Mouse (Mus musculus): ENCODE data around the gene Gm609. TPM values are rescaled to one million over a fixed set of nuclear protein-coding genes. Genes with fewer than 3 reads are reported as not detected.

Gene Gm609
- polyA plus RNA-seq, 1 experiment from 2014 or later = not detected

DNA sequence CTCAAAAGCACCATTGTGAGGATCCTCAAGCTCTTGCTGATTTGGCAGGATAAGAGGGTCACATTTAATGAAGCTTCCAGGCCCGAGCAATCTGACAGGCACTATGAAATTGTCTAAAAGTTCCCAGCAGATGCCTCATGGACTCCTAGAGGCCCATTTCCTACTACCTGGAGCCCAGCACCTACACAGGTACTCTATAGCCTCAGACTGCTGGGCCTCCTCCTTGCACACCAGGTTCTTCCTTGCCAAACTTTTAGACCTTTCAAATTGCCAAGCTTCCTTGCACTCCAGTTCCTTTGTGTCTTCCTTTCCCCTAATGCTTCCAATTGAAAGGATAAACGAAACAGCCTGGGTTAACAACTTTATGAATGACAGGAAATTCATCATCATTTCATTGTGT is 89.8 kb downstream of the Gm609 start:
- H3K4me2 ChIP-seq (ENCODE audit: low read length) = no peak overlapping the region
- H3K9ac ChIP-seq (ENCODE audit: low read length) = no peak overlapping the region
- H3K4me3 ChIP-seq (ENCODE audit: low read depth, low read length) = no peak overlapping the region
- DNase-seq (ENCODE audit: low spot score) (no peak), ATAC-seq (no peak)
- H3K27me3 ChIP-seq (replicated peaks; ENCODE audit: control insufficient read depth, insufficient read depth, low read length) = no peaks in the 10 kb centered on the region
- no peaks in the 10 kb centered on the region for H3K36me3 ChIP-seq (ENCODE audit: control insufficient read depth, insufficient read depth, low read length)
- 72% methylated on average over 2 of the region's 2 CpGs for WGBS
- no peaks in the 10 kb centered on the region for H3K4me1 ChIP-seq (ENCODE audit: control insufficient read depth, insufficient read depth, low read length)
- H3K9me3 ChIP-seq (replicated peaks; ENCODE audit: control insufficient read depth, low read length) = no peaks in the 10 kb centered on the region
- no peak overlapping the region for H3K27ac ChIP-seq (ENCODE audit: low read depth, low read length)

- Histone ChIP-seq H3K27me3 (replicated peaks; ENCODE audit: control insufficient read depth, insufficient read depth, low read length) (no peaks in the 10 kb centered on the region), H3K4me2 (ENCODE audit: low read length) (no peak overlapping the region), H3K9me3 (replicated peaks; ENCODE audit: control insufficient read depth, low read length) (no peaks in the 10 kb centered on the region), H3K27ac (ENCODE audit: low read depth, low read length) (no peak overlapping the region), H3K9ac (ENCODE audit: low read length) (no peak overlapping the region), H3K36me3 (ENCODE audit: control insufficient read depth, insufficient read depth, low read length) (no peaks in the 10 kb centered on the region), H3K4me1 (ENCODE audit: control insufficient read depth, insufficient read depth, low read length) (no peaks in the 10 kb centered on the region), H3K4me3 (ENCODE audit: low read depth, low read length) (no peak overlapping the region)
- WGBS = 95% methylated on average over 1 of the region's 1 CpGs
- DNase-seq (ENCODE audit: low spot score) (no peak), ATAC-seq (no peak)
Observed at GRCm38 (mm10) chr16:45402036-45402435, 90.7 kb downstream of the Gm609 start.

- ATAC-seq (no peak), DNase-seq (ENCODE audit: low spot score) (no peak)
- Histone ChIP-seq H3K9ac (ENCODE audit: low read length) (no peak overlapping the region), H3K36me3 (ENCODE audit: control insufficient read depth, insufficient read depth, low read length) (no peaks in the 10 kb centered on the region; the same call in 1 of the 2 replicates), H3K4me1 (ENCODE audit: control insufficient read depth, insufficient read depth, low read length) (no peaks in the 10 kb centered on the region), H3K27me3 (replicated peaks; ENCODE audit: control insufficient read depth, insufficient read depth, low read length) (no peaks in the 10 kb centered on the region), H3K4me3 (ENCODE audit: low read depth, low read length) (no peak overlapping the region), H3K9me3 (replicated peaks; ENCODE audit: control insufficient read depth, low read length) (no peaks in the 10 kb centered on the region), H3K27ac (ENCODE audit: low read depth, low read length) (no peak overlapping the region), H3K4me2 (ENCODE audit: low read length) (no peak overlapping the region)
- WGBS = 64% methylated on average over 9 of the region's 9 CpGs
Observed at GRCm38 (mm10) chr16:45399947-45400555, 92.7 kb downstream of the Gm609 start.

DNA sequence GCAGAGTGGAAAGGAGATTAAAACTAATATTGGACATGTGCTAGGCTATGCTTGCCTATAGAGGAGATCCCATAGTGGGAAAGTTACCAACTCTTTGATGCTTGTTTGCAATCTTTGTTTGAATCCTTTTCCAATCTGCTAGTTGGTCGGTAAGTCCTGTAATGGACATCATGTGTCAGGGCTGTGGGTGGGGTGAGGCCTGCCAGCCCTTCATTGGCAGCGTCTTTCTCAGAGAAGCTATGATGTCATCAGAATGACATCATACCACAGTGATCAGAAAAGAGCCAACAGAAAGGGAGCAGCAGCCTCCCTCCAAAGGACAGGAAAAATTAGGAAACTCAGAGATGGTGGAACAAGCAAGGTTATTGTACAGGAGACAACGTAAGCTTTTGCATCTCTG is 93.4 kb downstream of the Gm609 start:
- Histone ChIP-seq H3K9me3 (replicated peaks; ENCODE audit: control insufficient read depth, low read length) (no peaks in the 10 kb centered on the region), H3K9ac (ENCODE audit: low read length) (no peak overlapping the region), H3K4me2 (ENCODE audit: low read length) (no peak overlapping the region), H3K27me3 (replicated peaks; ENCODE audit: control insufficient read depth, insufficient read depth, low read length) (no peaks in the 10 kb centered on the region), H3K4me3 (ENCODE audit: low read depth, low read length) (no peak overlapping the region), H3K27ac (ENCODE audit: low read depth, low read length) (no peak overlapping the region), H3K4me1 (ENCODE audit: control insufficient read depth, insufficient read depth, low read length) (no peaks in the 10 kb centered on the region), H3K36me3 (ENCODE audit: control insufficient read depth, insufficient read depth, low read length) (peaks cover 2% of the 10 kb centered on the region; the same call in 1 of the 2 replicates)
- ATAC-seq (no peak), DNase-seq (ENCODE audit: low spot score) (no peak)
- WGBS = 63% methylated on average over 3 of the region's 3 CpGs

DNA sequence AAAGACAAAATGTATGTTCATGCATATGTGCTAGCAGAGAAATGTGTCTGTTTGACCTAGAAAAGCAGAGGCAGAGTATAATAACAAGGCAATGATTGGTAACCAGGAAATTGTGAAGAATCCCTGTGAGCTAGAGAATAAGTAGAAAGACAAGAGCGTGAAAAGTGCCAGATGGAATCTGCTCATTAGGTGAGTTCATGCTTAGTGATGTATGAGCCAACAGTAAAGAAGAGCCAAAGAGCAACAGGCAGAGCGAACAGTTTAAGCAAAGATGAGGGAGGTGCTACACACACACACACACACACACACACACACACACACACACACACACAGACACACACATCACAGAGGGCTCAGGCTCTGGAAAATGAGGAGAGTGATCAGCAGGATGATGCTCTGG is 95.3 kb downstream of the Gm609 start:
- H3K9me3 ChIP-seq (replicated peaks; ENCODE audit: control insufficient read depth, low read length) = no peaks in the 10 kb centered on the region
- peaks cover 14% of the 10 kb centered on the region for H3K36me3 ChIP-seq (ENCODE audit: control insufficient read depth, insufficient read depth, low read length)
- H3K27ac ChIP-seq (ENCODE audit: low read depth, low read length) = no peak overlapping the region
- no peak overlapping the region for H3K4me2 ChIP-seq (ENCODE audit: low read length)
- 60% methylated on average over 2 of the region's 2 CpGs for WGBS
- ATAC-seq = peak; percentile 63; the same call in 1 of the 2 replicates
- no peak overlapping the region for H3K4me3 ChIP-seq (ENCODE audit: low read depth, low read length)
- peak; percentile 62 for DNase-seq (ENCODE audit: low spot score)
- H3K9ac ChIP-seq (ENCODE audit: low read length) = no peak overlapping the region
- H3K27me3 ChIP-seq (replicated peaks; ENCODE audit: control insufficient read depth, insufficient read depth, low read length) = no peaks in the 10 kb centered on the region
- H3K4me1 ChIP-seq (ENCODE audit: control insufficient read depth, insufficient read depth, low read length) = no peaks in the 10 kb centered on the region

DNA sequence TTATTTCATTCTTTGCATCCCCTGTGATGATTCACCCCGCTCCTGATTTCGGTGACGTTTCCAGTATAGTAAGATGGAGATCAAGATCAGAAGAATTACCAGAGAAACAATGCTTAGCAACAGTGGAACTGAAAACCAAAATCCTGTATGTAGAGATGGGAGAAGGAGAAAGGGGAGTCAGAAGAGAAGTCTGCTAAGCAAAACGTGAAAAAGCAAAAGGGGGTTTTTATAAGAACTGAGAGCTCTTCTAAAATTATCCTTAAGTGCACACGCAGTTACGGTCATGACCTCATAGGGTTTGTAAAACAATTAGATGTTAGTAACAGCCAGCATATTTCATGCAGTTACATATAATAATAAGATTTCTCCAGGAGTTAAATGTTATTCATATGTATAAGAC is 100.5 kb downstream of the Gm609 start:
- H3K4me1 ChIP-seq (ENCODE audit: control insufficient read depth, insufficient read depth, low read length) = no peaks in the 10 kb centered on the region
- no peak overlapping the region for H3K4me3 ChIP-seq (ENCODE audit: low read depth, low read length)
- no peak overlapping the region for H3K9ac ChIP-seq (ENCODE audit: low read length)
- ATAC-seq (no peak), DNase-seq (ENCODE audit: low spot score) (no peak)
- peaks cover 17% of the 10 kb centered on the region for H3K36me3 ChIP-seq (ENCODE audit: control insufficient read depth, insufficient read depth, low read length)
- H3K27me3 ChIP-seq (replicated peaks; ENCODE audit: control insufficient read depth, insufficient read depth, low read length) = no peaks in the 10 kb centered on the region
- WGBS = 80% methylated on average over 6 of the region's 6 CpGs
- no peaks in the 10 kb centered on the region for H3K9me3 ChIP-seq (replicated peaks; ENCODE audit: control insufficient read depth, low read length)
- no peak overlapping the region for H3K4me2 ChIP-seq (ENCODE audit: low read length)
- no peak overlapping the region for H3K27ac ChIP-seq (ENCODE audit: low read depth, low read length)

GRCm38 (mm10) chr16:45391680-45392079 is 101.1 kb downstream of the Gm609 start:
- no peak overlapping the region for H3K9ac ChIP-seq (ENCODE audit: low read length)
- ATAC-seq = peak; percentile 44; the same call in 1 of the 2 replicates
- no peaks in the 10 kb centered on the region for H3K27me3 ChIP-seq (replicated peaks; ENCODE audit: control insufficient read depth, insufficient read depth, low read length)
- H3K27ac ChIP-seq (ENCODE audit: low read depth, low read length) = no peak overlapping the region
- H3K9me3 ChIP-seq (replicated peaks; ENCODE audit: control insufficient read depth, low read length) = no peaks in the 10 kb centered on the region
- no peak overlapping the region for H3K4me3 ChIP-seq (ENCODE audit: low read depth, low read length)
- no peak for DNase-seq (ENCODE audit: low spot score)
- no peak overlapping the region for H3K4me2 ChIP-seq (ENCODE audit: low read length)
- peaks cover 17% of the 10 kb centered on the region for H3K36me3 ChIP-seq (ENCODE audit: control insufficient read depth, insufficient read depth, low read length)
- 65% methylated on average over 3 of the region's 3 CpGs for WGBS
- H3K4me1 ChIP-seq (ENCODE audit: control insufficient read depth, insufficient read depth, low read length) = no peaks in the 10 kb centered on the region

GRCm38 (mm10) chr16:45390286-45390956 is 102.3 kb downstream of the Gm609 start:
- 68% methylated on average over 5 of the region's 5 CpGs for WGBS
- Histone ChIP-seq H3K36me3 (ENCODE audit: control insufficient read depth, insufficient read depth, low read length) (peaks cover 17% of the 10 kb centered on the region), H3K4me3 (ENCODE audit: low read depth, low read length) (no peak overlapping the region), H3K9ac (ENCODE audit: low read length) (no peak overlapping the region), H3K27ac (ENCODE audit: low read depth, low read length) (no peak overlapping the region), H3K9me3 (replicated peaks; ENCODE audit: control insufficient read depth, low read length) (no peaks in the 10 kb centered on the region), H3K27me3 (replicated peaks; ENCODE audit: control insufficient read depth, insufficient read depth, low read length) (no peaks in the 10 kb centered on the region), H3K4me1 (ENCODE audit: control insufficient read depth, insufficient read depth, low read length) (no peaks in the 10 kb centered on the region), H3K4me2 (ENCODE audit: low read length) (no peak overlapping the region)
- DNase-seq (ENCODE audit: low spot score) (peak; percentile 58), ATAC-seq (no peak)

DNA sequence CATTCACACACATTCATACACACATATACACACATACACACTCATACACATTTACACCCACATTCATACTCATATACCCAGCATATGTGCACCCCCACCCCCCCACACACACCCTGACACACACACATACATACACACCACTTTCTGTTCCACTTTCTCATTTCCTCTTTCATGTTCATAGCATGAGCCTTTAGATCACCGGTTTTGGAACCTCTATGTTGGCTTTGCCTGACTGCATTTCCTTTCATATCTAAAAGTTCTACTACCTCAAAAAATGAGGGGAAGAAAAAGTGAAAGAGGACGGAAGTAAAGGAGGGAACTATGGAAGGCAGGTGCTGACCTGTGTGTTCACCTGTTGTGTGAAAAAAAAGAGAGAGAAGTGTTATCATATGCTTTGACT is 102.9 kb downstream of the Gm609 start:
- DNase-seq (ENCODE audit: low spot score) (no peak), ATAC-seq (no peak)
- WGBS = 88% methylated on average over 2 of the region's 2 CpGs
- no peak overlapping the region for H3K4me3 ChIP-seq (ENCODE audit: low read depth, low read length)
- H3K9ac ChIP-seq (ENCODE audit: low read length) = no peak overlapping the region
- no peaks in the 10 kb centered on the region for H3K4me1 ChIP-seq (ENCODE audit: control insufficient read depth, insufficient read depth, low read length)
- H3K27ac ChIP-seq (ENCODE audit: low read depth, low read length) = no peak overlapping the region
- H3K36me3 ChIP-seq (ENCODE audit: control insufficient read depth, insufficient read depth, low read length) = peaks cover 17% of the 10 kb centered on the region
- no peaks in the 10 kb centered on the region for H3K9me3 ChIP-seq (replicated peaks; ENCODE audit: control insufficient read depth, low read length)
- no peaks in the 10 kb centered on the region for H3K27me3 ChIP-seq (replicated peaks; ENCODE audit: control insufficient read depth, insufficient read depth, low read length)
- H3K4me2 ChIP-seq (ENCODE audit: low read length) = no peak overlapping the region
